Mouse (Mus musculus) heart, postnatal 25 days (tissue): Measurements from ENCODE around the gene Psmb8. TPM values are rescaled to one million over a fixed set of nuclear protein-coding genes. Genes with fewer than 3 reads are reported as not detected.
A peak's percentile ranks its signal among the peaks of the same experiment; 100 is the strongest.

ENCODE experiments used
- DNase-seq: peaks from one replicate; pipeline ENCODE4 v3.0.0; 2022; ENCODE audit warnings: low spot score
- intact Hi-C: fragments of 180-260 bp; cut with DNase I; formaldehyde crosslinking; loops from one replicate; pipeline ENCODE4 v1.15.1; 2025
- total RNA-seq, 2 experiments: library from RNA; stranded (reverse); gene quantifications; 2 replicates each; pipeline ENCODE4 v1.2.3; 2021

The Psmb8 gene
- 10 to 100 TPM in 1 of 2 experiments, 1 to 10 TPM in 1; 9.7 to 11.8 TPM for total RNA-seq

DNA sequence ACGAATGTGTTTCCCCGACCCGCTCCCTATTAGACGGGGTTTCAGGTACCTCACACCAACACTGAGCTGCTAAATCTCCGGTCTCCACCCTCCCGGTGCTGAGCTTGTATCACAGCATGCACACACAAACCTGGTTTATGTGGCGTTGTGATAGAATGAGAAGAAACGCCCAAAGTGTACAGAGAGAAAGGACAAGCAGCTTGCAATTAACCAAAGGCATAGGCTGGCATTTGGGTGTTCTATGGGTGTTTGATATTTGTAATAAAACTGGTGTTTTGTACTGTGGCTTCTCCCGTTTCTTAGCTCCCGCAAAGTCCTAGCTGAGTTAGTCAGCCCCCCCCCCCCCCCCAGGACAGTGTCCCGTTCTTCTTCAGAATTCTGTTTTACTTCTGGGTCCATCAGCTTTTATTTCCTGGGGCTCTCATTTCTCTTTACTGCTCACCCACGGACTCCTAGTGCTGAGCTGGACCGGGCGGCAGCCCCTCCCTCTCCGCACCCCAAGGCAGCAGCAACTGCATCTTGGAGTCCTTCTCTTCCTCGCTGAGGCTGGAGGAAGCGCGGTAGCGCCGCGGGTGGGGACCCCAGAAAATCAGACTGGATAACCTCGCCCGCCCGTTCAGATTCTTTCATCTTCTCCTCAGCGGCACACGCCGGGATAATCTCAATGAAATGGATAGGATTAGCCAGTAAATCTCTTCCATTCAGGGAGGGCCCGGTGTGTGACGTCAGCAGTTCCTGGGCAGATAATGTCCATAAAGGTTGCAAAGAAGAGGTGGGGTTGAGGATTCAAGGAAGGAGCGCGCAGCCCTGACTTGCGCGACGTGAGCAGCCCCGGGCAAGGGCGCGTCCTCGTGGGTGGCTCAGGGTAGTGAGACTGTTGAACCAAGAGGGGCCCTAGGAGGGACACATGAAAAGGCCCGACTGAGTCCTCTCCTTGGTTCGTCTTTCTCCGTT is at the start of gene Psmb8:
Gene Psmb8 (plus strand): TSS at position 781 of the 954 bp plus-strand sequence.
- peak; percentile 81 for DNase-seq
- intact Hi-C loops: no loop called here

- no peak for DNase-seq
- intact Hi-C loops: no loop called here
Measured at GRCm38 (mm10) chr17:34152923-34153322, 44.6 kb upstream of the Psmb8 start, which contains the start of gene H2-DMb1. H2-DMb1 (plus strand) TSS chr17:34153072.

DNA sequence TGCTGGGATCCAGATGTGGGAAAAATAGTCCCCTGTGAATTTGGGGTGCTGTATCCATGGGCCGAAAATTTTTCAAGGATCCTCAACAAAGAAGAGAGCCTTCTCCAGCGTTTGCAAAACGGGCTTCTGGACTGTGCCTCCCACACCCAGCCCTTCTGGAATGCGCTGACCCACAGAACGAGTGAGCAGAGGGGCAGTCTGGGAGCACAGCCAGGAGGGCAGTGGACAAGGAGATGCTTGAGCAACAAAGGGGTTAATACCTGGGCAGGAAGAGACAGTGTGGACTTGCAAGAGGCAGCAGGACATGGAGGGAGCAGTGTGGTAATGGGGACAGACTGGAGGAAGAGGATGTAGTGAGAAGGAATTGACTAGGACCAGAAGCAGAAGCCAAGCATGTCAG is 42.0 kb upstream of the Psmb8 start:
- intact Hi-C loops: no loop called here
- DNase-seq: no peak

GRCm38 (mm10) chr17:34164202-34164895 is 33.2 kb upstream of the Psmb8 start:
- intact Hi-C loops: no loop called here
- no peak for DNase-seq

DNA sequence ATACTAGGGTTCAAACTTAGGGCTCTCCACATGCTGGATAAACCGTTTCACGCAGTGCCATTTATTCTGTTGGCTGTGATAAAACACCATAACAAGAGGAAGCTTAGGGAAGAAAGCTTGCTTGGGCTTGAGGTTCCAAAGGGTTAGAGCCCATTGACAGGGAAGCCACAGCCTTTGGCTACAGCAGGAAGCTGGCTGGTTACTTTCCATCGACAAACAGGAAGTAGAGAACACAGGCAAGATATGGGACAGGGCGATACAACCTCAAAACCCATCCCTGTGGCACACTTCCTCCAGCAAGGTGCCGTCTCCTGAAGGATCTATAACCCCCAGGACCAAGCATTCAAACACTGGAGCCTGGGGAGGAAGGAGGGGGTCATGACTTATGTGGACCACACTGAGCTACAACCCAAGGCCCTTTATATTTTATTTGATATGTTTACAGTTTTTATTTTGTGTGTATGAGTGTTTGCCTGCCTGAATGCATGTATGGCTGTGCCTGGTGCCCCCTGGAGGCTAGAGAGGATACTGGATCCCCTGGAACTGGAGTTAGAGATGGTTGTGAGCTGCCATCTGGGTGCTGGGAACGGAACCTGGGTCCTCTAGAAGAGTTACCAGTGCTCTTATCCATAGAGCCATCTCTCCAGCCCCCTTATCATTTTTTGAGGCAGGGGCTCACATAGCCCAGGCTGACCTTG is 32.3 kb upstream of the Psmb8 start:
- DNase-seq: no peak
- intact Hi-C loops: loop anchor here (1.0 kb wide), 1 partner anchor 30 kb away; no protein-coding TSS in a partner anchor

DNA sequence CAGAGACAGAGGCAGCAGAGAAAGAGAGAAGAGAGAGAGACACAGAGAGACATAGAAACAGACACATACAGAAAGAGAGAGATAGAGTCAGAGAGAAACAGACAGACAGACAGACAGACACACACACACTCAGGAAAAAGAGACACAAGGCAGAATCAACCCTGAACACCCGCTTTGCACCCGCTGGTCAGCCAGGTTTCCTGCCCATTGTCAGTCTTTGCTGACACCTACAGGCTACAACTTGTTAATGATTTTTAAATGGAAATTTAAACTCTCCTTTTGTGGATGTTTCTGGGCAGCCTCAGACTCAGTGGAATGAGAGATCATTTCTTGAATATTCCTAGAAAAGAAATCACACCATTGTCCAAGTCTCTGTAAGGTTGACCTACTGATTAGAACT is 28.2 kb upstream of the Psmb8 start:
- no peak for DNase-seq
- intact Hi-C loops: loop anchor here (2.0 kb wide), 2 partner anchors 68 to 92 kb away; no protein-coding TSS in a partner anchor

GRCm38 (mm10) chr17:34170487-34170876 is 27.0 kb upstream of the Psmb8 start:
- intact Hi-C loops: loop anchor here (1.0 to 5.0 kb wide), 4 partner anchors 34 to 182 kb away; partner anchors contain the start of gene Btnl2
- no peak for DNase-seq

- DNase-seq: no peak
- intact Hi-C loops: loop anchor here (1.0 to 5.0 kb wide), 4 partner anchors 33 to 181 kb away; partner anchors contain the start of gene Btnl2
Measured at GRCm38 (mm10) chr17:34170877-34171498, 26.5 kb upstream of the Psmb8 start.

GRCm38 (mm10) chr17:34172528-34172927 is 25.0 kb upstream of the Psmb8 start:
- DNase-seq: no peak
- intact Hi-C loops: loop anchor here (5.0 kb wide), 1 partner anchor 180 kb away; the partner anchor contains the start of gene Btnl2

DNA sequence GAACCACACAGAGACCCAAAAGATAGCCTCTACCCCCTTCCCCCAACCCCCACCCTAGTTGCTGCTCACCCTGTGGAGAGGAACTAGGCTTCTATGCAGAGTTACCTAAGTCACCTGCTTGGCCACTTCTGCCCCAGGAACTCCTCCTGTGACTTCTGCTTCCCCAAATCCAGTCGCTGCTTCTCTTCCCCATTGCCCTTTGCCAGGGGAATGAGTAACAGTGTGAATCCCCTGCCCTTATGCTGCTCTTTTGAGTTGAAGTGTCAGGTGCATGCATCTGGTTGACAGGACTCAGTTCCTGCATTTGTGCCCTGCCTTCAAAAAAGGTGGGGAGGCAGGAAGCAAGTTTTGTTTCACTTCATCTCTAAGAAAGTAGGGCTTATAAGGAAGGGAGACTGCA is 23.4 kb upstream of the Psmb8 start:
- DNase-seq: no peak
- intact Hi-C loops: loop anchor here (5.0 kb wide), 1 partner anchor 178 kb away; the partner anchor contains the start of gene Btnl2

- no peak for DNase-seq
- intact Hi-C loops: no loop called here
Measured at GRCm38 (mm10) chr17:34177179-34177578, 20.3 kb upstream of the Psmb8 start.

- intact Hi-C loops: no loop called here
- DNase-seq: no peak
Measured at GRCm38 (mm10) chr17:34179019-34179418, 18.5 kb upstream of the Psmb8 start.

- intact Hi-C loops: no loop called here
- DNase-seq: no peak
Measured at GRCm38 (mm10) chr17:34179913-34180859, 17.3 kb upstream of the Psmb8 start.

DNA sequence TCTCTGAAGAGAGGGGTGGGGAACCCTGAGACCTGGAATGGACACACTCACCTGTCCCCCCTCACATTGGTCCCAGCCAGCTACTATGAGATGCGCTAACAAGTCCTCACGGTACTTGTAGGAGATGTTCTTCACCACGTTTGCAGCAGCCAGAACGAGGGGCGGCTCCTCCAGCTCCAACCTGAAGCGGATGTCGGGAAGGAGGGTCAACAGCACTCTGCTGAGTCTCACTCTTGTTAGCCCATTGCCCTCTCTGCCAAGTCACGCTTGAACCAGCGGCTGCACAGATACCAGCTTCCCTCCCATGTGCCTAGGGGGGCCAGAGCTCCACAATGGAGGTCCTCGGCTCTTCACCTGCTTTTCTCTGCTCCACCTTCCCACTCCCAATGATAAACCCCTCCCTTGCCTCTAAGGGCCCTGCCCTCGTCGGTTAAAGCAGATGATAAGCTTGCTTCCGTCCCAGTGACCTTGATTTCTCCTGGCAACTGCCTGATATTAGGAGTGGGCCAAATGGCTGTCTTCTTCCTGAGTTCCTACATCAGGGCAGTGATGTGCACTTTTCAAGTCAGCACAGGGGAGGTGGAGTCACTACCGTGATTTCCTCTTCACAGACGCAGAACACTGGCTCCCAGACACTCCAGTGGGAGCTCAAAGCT is 13.8 kb upstream of the Psmb8 start:
- DNase-seq: no peak
- intact Hi-C loops: no loop called here

- intact Hi-C loops: no loop called here
- no peak for DNase-seq
Measured at GRCm38 (mm10) chr17:34185526-34185925, 12.0 kb upstream of the Psmb8 start.

DNA sequence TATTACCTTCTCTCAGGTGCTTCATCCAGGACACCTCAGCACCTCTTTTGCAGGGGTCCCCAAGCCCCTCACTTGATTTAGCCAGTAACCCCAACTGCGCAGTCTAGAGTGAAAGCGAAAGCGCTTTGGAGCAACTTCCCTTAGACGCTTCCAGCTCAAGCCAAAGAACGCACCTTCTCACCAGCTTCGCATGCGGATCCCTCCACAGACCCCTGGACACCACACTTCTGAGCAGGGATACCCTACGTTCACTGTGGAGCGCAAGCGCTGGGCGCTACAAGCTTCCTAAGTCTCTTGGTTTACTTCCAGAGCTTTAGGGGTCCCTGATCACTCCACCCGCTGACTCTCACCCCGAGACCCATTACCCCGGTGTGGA is 10.6 kb upstream of the Psmb8 start:
- no peak for DNase-seq
- intact Hi-C loops: no loop called here

GRCm38 (mm10) chr17:34187261-34187916 is 10.1 kb upstream of the Psmb8 start, which contains the start of the genes Tap1 and Psmb9:
Tap1 (plus strand) TSS chr17:34187553.
Psmb9 (minus strand) TSS chr17:34187764.
- intact Hi-C loops: no loop called here
- DNase-seq: peak; percentile 93
